In genomic region chr4:154870721-154871120, GRCm38 (mm10) we compare ENCODE assay signal across 20 mouse cellular contexts. TPM values are rescaled to one million over a fixed set of nuclear protein-coding genes. Genes with fewer than 3 reads are reported as not detected.
"Had no signal": no experiment of that assay in that cellular context is flagged by ENCODE, and none has a peak within 500 bp of the region (broad histone marks: within the 10 kb centered on the region; RNA-seq: fewer than 3 reads in every experiment).

No protein-coding gene starts in this region.

- H3K4me3 ChIP-seq: kidney, embryonic 15.5 days; left cerebral cortex, adult 2 months; liver, embryonic 13.5 days; neural tube, embryonic 13.5 days; stomach, embryonic 15.5 days had no signal

- H3K27ac ChIP-seq: kidney, embryonic 15.5 days; left cerebral cortex, adult 2 months; liver, embryonic 13.5 days; neural tube, embryonic 13.5 days; stomach, embryonic 15.5 days had no signal

- H3K9ac ChIP-seq: kidney, embryonic 15.5 days; liver, embryonic 13.5 days; neural tube, embryonic 13.5 days; stomach, embryonic 15.5 days had no signal

- H3K9me3 ChIP-seq: kidney, embryonic 15.5 days; liver, embryonic 13.5 days; neural tube, embryonic 13.5 days; stomach, embryonic 15.5 days had no signal

- DNase-seq: kidney, adult 11 months; kidney, adult 8-10 months; kidney, postnatal 10 days; kidney, postnatal 36 days; layer of hippocampus, postnatal 36 days; liver, embryonic 13.5 days; lung, adult 2 months; lung, postnatal 14 days; midbrain, embryonic 14.5 days; right cerebral cortex, postnatal 25 days; spleen, adult 18-20 months; thymus, adult 2 months; thymus, postnatal 14 days; thymus, postnatal 4 days had no signal

- H3K4me2 ChIP-seq: kidney, embryonic 15.5 days; liver, embryonic 13.5 days; stomach, embryonic 15.5 days had no signal

- H3K36me3 ChIP-seq: kidney, embryonic 15.5 days; liver, embryonic 13.5 days; neural tube, embryonic 13.5 days; stomach, embryonic 15.5 days had no signal

- H3K4me1 ChIP-seq: liver, embryonic 13.5 days; stomach, embryonic 15.5 days had no signal

RNA-seq across cellular contexts. Expression of gene Mmel1, which starts 1.3 kb away (rescaled TPM):
- polyA plus RNA-seq: limb, embryonic 11.5 days had no signal

RNA-seq across cellular contexts. Expression of gene Ttc34, which starts 33.5 kb away (rescaled TPM):
- polyA plus RNA-seq: liver, embryonic 16.5 days had no signal

RNA-seq across cellular contexts. Expression of gene Tnfrsf14, which starts 57.6 kb away (rescaled TPM):
- polyA plus RNA-seq: midbrain, embryonic 14.5 days had no signal
